In genomic region chr2:79124272-79124976, GRCm38 (mm10) we compare ENCODE assay signal across 24 mouse cellular contexts.
DNase-seq lines count a peak whose midpoint lies in the region; ATAC-seq and TF ChIP-seq lines count a peak whose summit lies in the region.
"Had no signal": no experiment of that assay in that cellular context is flagged by ENCODE, and none has a peak within 500 bp of the region (broad histone marks: within the 10 kb centered on the region; RNA-seq: fewer than 3 reads in every experiment).

No protein-coding gene starts in this region.

- no peak overlapping the region for H3K27ac ChIP-seq in liver, postnatal 0 days (ENCODE audit: low read depth)
- no peak overlapping the region for H3K27ac ChIP-seq in kidney, adult 2 months (ENCODE audit: insufficient read depth, low read depth, low read length)
- H3K27ac ChIP-seq: embryonic facial prominence, embryonic 12.5 days; heart, embryonic 15.5 days; kidney, postnatal 0 days; liver, embryonic 15.5 days; midbrain, embryonic 15.5 days had no signal

- no peaks in the 10 kb centered on the region for H3K27me3 ChIP-seq in liver, postnatal 0 days (ENCODE audit: insufficient read depth, low read length)
- no peaks in the 10 kb centered on the region for H3K27me3 ChIP-seq in kidney, adult 2 months (replicated peaks; ENCODE audit: control insufficient read depth, insufficient read depth, low read length)
- H3K27me3 ChIP-seq: embryonic facial prominence, embryonic 12.5 days; heart, embryonic 15.5 days; liver, embryonic 15.5 days; midbrain, embryonic 15.5 days had no signal

- no peak overlapping the region for H3K4me3 ChIP-seq in liver, postnatal 0 days (ENCODE audit: low read depth, low read length)
- no peak overlapping the region for H3K4me3 ChIP-seq in kidney, adult 2 months (ENCODE audit: insufficient read depth, low read depth, low read length)
- H3K4me3 ChIP-seq: embryonic facial prominence, embryonic 12.5 days; erythroblast, embryonic 14.5 days; heart, embryonic 15.5 days; liver, embryonic 15.5 days; midbrain, embryonic 15.5 days had no signal

- 78% methylated on average over 4 of the region's 5 CpGs for WGBS in liver, postnatal 0 days (ENCODE audit: insufficient replicate concordance)
- WGBS in kidney, adult 2 months, result 82% methylated on average over 5 of the region's 5 CpGs

- TF ChIP-seq EP300 in liver, postnatal 0 days (IDR thresholded peaks at IDR 0.05; ENCODE audit: low read depth), result no peak

- H3K4me2 ChIP-seq in liver, postnatal 0 days (ENCODE audit: low read depth, low read length), result no peak overlapping the region
- H3K4me2 ChIP-seq: embryonic facial prominence, embryonic 12.5 days; heart, embryonic 15.5 days; liver, embryonic 15.5 days; midbrain, embryonic 15.5 days had no signal

- no peak overlapping the region for H3K9ac ChIP-seq in liver, postnatal 0 days (replicated peaks)
- H3K9ac ChIP-seq: embryonic facial prominence, embryonic 12.5 days; heart, embryonic 15.5 days; liver, embryonic 15.5 days; midbrain, embryonic 15.5 days had no signal

- no peaks in the 10 kb centered on the region for H3K36me3 ChIP-seq in liver, postnatal 0 days (replicated peaks; ENCODE audit: insufficient read depth, low read length)
- no peaks in the 10 kb centered on the region for H3K36me3 ChIP-seq in kidney, adult 2 months (ENCODE audit: control insufficient read depth, insufficient read depth, low read length)
- H3K36me3 ChIP-seq: embryonic facial prominence, embryonic 12.5 days; heart, embryonic 15.5 days; liver, embryonic 15.5 days; midbrain, embryonic 15.5 days had no signal

- no peak for ATAC-seq in liver, postnatal 0 days
- ATAC-seq: forebrain, embryonic 16.5 days; hindbrain, embryonic 16.5 days; midbrain, embryonic 15.5 days had no signal

- DNase-seq in liver, postnatal 0 days, result no peak
- DNase-seq in liver (no peak), 416B (ENCODE audit: low read depth) (peak; percentile 12), ES-CJ7 (ENCODE audit: low read depth, low spot score) (peak; percentile 3)
- DNase-seq in induced T-regulatory cell, adult 2 months (ENCODE audit: low read depth), result peak; percentile 65
- DNase-seq in c-Kit-positive CD71-positive TER-119-positive erythroid progenitor cells, embryonic 14.5 days (ENCODE audit: low spot score), result no peak
- no peak for DNase-seq in lung, adult 18-20 months
- no peak for DNase-seq in kidney, adult 2 months
- DNase-seq: adrenal gland, adult 2 months; cerebellum, adult 9-10 months; gastrocnemius, postnatal 36 days; heart, postnatal 4 days; kidney, adult 11 months; lung, postnatal 10 days; retina, postnatal 1 day; right cerebral cortex, postnatal 4 days had no signal

- no peaks in the 10 kb centered on the region for H3K9me3 ChIP-seq in liver, postnatal 0 days (ENCODE audit: low read length)
- H3K9me3 ChIP-seq: embryonic facial prominence, embryonic 12.5 days; heart, embryonic 15.5 days; liver, embryonic 15.5 days; midbrain, embryonic 15.5 days had no signal

- no peak for TF ChIP-seq POLR2A in kidney, adult 2 months (IDR thresholded peaks at IDR 0.05; ENCODE audit: low read depth, low read length)

- H3K4me1 ChIP-seq in liver, postnatal 0 days (ENCODE audit: insufficient read depth), result peaks cover 16% of the 10 kb centered on the region
- H3K4me1 ChIP-seq in kidney, adult 2 months (ENCODE audit: control insufficient read depth, insufficient read depth, low read length), result no peaks in the 10 kb centered on the region
- H3K4me1 ChIP-seq: embryonic facial prominence, embryonic 12.5 days; heart, embryonic 15.5 days; midbrain, embryonic 15.5 days had no signal

- peak; percentile 26; the same call in 1 of the 2 replicates for TF ChIP-seq CTCF in liver, postnatal 0 days (IDR thresholded peaks at IDR 0.05; ENCODE audit: low read depth)
- no peak for TF ChIP-seq CTCF in kidney, adult 2 months (conservative IDR thresholded peaks at IDR 0.05; ENCODE audit: insufficient read depth, insufficient read length, low read depth, low read length)

Comparison
In these comparisons a context has a peak if more than half of its experiments do, and no peak if none do; other contexts are left out.
1. DNase-seq: peak in 416B (single experiment), ES-CJ7 (single experiment) and induced T-regulatory cell, adult 2 months (single experiment); none in liver, postnatal 0 days (single experiment), liver (single experiment), c-Kit-positive CD71-positive TER-119-positive erythroid progenitor cells, embryonic 14.5 days (single experiment), lung, adult 18-20 months (0 of 2) and kidney, adult 2 months (single experiment).